Mouse (Mus musculus) granulocyte monocyte progenitor cell, adult 5-6 weeks (primary cell): ENCODE results near the gene Impdh1. TPM values are rescaled to one million over a fixed set of nuclear protein-coding genes. Genes with fewer than 3 reads are reported as not detected.
"Not testable (repeated sequence)": the region's sequence is repeated elsewhere in the genome, so short reads cannot be mapped to it uniquely, and the experiment has no call there.

Experiments used
- ATAC-seq: replicated peaks from 2 replicates; pipeline ENCODE4 v1.8.0; 2016; ENCODE audit warnings: mild to moderate bottlenecking, moderate TSS enrichment, inconsistent platforms; ENCODE audit not compliant: poor library complexity, severe bottlenecking
- total RNA-seq, 2 experiments: library from RNA; stranded (forward) in 1 of 2; stranded (reverse) in 1 of 2; fragments of 200-712, 200-1000 nt in 1 of 2; fragments of >200 nt in 1 of 2; fragmentation: Nextera tagmentation in 1 of 2; gene quantifications; 2 replicates each; pipeline ENCODE4 v1.2.3; 2014 to 2017

Impdh1 gene
- total RNA-seq, 2 experiments from 2014 or later = 109 to 120 TPM

DNA sequence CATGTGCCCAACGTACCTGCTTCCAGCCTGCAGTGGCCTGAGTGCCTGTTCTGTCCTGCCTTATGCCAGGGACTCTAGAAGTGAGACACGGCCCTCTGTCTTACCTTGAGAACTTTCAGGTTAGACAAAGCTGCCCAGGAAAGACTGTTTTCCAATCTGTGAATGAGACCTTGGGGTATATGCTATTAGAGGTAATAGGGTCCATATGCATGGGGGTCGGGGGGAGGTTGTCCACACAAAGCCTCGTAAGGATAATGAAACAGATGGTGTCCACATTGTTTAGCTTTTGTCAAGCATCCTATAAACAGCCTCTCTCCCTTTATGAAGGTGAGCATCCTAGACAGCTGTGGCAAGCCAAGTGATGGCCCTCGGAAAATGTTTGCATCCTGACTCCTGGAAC is 21.0 kb downstream of the Impdh1 start:
- ATAC-seq = no peak

DNA sequence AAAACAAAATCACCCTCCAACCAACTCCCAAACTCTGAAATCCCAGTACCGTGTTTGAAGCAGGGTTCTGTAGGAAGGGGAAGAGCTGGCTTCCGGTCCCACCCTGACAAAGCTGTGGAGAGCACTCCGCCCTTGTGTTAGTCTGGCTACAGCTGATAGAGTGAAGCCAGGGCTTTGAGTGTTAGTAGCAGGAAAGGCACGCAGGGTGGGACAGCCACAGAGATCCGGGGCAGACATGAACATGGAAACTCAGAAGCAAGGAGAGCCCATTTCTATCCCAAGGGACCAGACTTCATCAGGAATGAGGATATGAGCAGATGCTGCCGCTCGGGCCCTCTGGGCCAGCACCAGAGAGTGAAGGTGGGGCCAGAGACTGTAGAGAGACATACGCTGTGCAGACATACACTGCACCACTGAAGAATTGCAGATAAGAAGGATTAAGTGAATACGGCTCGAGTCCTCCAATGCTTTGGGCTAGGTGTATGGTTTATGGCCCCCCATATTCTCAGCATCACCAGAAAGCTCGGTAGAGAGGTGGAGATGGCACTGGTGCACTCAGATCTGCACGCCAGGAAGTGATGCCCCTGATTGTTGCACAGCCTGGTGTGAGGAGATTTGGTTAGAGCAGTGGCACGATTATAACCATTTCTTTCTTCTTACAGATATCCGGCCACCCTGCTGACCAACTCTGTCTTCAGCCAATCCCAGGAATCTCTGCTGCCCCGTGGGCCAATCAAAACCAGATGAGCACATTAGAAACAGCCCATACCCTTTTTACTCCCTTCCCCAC is 22.0 kb downstream of the Impdh1 start:
- no peak for ATAC-seq

DNA sequence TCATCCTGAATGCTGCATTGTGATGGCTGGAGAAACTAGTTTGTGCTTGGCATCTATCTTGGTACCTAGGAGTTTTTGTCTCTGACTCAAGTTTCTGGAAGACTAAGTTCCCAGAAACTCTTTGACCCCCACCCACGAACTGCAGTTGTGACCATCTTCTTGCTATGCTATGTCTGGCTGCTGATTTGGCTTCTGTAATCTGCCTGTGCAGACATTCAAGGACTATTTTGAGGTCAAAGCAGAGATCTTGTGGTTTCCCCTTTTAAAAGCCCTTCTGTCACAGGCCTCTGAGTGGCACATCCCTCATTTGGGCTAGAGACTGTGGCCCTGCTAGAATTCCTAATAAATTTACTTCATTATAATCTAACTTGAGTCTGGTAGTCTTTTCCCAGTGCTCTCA is 28.2 kb downstream of the Impdh1 start:
- no peak for ATAC-seq

DNA sequence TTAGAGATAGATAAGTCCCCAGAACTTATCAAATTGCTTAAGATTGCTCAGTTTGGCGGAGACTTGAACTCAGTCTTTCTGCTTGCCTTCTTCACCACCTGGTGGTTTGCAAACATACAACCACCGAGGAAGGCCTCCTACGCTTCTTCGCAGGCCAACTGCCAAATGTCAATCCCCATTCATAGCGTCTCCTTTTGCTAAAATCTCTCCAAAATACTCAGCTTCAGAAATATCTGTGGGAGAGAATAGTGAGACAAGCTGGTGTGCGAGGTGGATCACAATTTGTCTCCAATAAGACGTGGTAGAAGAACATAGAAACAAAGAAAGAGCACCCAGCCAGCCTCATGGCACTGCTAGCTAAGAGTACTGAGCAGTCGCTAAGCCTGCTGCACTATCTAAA is 36.3 kb downstream of the Impdh1 start:
- ATAC-seq = no peak

DNA sequence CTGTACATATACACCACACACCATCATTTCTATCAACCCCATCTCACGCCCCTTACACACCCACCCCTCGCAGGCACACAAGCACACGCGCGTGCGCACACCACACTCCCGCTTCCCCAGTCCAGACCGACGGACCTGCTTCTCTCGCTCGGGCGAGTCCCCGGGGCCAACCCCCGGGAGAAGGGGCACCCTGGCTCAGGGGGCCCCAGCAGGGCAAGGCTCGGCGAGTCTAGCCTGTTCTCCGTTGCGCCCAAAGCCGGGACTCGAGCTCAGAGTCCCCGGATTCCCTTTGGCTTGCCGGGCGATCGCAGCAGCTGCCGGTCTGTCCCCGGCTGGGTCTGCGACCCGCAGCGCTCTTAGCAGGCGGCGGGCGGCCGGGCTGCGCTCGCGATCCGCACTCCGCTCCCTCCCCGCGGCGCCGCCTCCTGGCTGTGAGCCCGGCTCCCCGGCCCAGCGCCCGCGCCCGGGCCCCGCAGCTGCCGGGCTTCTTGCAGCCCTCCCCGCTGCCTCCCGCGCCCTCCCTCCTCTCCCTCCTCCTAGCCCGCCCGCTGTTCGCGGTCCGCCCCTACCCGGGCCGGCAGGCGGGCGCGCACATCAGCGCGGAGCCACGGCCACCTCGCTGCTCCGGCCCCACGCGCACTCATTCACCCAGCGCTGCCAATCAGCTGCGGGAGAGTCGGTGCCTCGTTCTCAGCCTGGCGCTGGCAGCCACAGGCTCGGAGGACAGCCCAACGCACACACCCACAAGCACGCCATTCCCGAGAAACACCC is 37.1 kb downstream of the Impdh1 start, which contains the start of gene Prrt4:
TSS of gene Prrt4 (minus strand) at position 697 of the 771 bp plus-strand sequence.
- peak; percentile 60 for ATAC-seq

DNA sequence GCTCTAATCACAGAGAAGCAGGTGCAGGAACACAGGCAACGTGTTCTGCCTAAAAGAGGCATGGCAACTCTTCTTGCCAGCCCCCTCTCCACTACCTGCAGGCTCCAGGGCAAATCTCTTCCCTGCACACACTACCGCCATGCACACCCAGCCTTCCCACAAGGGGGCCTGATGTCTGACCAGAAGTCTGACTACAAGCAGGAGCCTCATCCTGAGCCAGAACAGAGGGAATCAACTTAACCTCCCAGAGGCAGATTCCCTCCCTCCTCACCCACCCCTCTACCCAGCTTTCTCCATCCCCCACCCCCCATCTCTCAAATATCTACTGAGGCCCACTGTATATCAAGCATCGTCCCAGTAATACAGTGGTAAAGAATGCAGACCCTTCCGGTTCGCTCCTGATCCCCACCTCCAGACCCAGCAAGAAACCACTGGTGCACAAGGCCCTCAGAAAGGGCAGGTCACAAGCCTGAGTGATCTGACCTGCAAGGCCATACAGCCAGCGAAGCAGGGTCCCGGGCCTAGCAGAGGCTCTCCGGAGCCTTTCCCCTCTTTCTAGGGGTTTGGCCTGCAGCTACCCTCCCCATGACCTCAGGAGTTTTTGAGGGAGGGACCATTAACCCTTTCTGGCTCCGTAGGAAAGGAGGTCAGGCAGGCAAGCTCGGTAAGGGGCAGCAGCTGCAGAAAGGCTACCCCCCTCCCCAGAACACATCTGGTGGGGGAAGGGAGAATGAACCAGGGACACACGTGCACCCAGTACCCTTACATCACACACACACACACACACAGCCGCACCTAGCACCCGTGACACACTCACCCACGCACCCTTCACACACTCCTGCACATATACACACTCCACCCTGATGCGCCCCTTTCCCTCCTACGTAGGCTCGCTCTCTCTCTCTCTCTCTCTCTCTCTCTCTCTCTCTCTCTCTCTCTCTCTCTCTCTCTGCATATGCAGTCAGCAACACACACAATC is 38.0 kb downstream of the Impdh1 start:
- ATAC-seq = no peak

DNA sequence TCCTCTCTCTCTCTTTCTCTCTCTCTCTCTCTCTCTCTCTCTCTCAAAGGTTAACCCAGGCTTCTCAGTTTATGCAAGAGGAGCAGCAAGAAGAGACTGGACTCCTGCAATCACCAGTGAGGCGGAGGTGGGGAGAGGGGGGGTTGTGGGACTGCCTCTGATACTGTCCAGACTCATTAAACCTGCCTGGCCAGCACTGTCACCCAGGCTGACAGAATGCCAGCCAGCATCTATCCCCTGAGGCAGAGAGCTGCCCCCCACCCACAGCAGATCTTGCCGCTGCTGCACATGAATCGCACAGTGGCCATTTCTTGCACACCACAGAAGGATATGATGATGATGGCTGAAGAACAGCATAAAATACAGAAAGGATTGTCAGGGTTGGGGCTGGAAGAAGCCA is 41.1 kb downstream of the Impdh1 start:
- ATAC-seq = no peak

DNA sequence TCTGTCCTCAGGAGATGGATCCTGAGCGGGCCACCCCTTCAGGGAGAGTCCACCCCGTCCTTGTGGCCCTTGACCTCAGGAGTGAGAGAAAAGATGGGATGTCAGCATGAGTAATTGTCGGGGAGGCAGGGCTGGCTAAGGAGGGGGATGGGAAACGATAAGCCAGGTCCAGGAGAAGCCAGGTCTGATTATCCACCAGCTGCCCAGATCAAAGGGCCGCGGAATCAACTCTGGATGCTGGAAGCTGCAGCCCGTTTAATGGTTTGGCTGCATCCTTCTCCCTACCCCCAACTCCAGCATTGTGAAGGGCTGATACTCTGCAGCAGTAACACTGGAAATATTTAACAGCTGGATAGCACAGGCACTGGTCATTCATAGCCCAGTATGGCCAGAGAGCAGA is 41.8 kb downstream of the Impdh1 start:
- ATAC-seq = no peak

DNA sequence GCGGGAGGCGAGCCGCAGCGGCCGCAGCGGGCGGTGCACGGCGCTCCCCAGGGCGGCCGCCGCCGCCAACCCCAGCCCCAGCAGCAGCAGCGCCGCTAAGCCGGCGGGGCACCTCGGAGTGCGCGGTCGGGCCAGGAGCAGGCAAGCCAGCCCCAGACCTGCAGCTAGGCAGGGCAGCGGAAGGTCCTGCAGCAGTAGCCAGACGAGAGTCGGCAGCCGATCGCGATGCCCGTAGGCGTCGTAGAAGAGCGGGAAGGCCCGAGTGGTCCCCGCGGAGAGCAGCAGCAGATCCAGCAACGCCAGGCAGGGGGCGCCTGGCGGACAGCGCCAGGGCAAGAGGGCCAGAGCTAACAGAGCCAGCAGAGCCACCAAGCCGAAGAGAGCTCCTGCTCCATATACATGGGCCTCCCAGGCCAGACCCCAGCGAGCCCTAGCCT is 45.2 kb downstream of the Impdh1 start:
- peak; percentile 67 for ATAC-seq

DNA sequence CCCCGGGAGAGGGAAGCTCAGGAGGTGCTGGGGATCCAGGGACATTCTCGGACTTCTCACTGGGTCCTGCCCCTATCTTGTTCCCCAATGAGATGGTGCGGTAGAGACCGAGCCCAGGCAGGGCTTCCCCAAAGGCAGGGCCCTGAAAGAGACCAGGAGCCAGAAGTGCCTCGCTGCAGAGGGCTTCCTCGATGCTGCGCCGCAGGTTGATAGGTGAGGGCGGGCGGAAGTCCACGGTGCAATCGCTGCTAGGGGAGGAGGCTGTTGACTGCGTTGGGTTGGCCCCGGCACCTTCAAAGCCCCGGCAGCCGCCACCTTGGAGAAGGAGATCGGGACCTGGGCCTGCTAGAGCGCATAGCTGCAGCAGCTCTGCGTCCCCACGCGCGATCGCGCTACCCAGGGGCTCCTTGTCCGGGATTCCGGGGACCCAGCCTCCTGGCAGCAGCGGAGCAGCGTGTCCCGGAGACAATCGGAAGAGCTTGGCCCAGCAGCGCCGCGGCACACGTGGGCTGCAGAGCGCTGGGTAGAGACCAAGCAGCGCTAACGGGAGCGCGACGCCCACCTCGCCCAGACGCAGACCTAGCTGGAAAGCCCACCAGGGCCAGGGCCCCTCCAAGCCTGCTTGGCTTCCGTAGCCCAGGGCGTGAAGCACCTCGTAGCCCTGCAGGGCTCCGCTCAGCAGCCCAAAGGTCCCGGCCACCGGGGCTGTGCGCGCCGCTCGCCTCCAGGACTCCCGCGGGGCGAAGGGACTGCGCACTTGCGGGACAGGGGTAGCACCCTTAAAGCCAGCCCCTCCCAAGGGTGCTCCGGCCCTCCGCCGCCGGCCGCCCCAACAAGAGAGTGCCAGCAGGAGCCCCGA is 45.9 kb downstream of the Impdh1 start:
- ATAC-seq = peak; percentile 42

DNA sequence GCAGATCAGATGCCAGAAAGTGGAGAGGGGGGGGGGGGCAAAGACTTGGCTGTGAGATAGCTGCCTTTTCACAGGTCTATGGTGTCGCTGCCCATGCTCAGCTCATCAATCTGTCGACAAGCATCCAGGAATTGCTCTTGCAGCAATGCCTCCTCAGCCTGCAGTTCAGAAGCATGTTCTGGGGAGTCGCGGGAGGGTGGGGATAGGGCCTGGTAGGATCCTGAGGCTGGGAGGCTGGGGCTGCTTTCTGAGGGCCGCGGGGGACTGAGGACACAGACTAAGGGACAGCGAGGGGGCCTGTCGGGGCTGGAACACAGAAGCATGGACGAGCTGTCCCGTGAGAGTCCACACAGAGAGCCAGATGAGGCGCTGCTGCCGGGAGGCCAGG is 46.5 kb downstream of the Impdh1 start:
- ATAC-seq = no peak

DNA sequence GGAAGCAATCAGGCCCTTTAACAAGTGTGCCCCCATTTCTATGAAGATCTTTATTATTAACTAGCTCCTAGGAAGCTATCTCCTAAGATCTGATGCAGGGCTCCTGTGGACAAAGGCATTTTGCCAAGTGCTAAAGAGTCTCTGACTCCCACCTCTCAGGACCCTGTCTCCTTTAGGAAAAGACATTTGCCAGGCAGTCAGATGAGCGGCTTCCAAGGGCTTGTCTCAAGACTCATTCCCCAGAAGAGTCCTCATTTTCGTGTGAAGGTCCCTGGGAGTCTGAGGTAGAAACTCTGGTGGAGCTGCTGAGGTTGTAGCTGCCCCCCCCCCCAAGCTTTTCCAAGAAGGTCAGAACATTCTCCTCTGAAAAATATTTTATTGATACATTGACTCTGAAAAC is 47.3 kb downstream of the Impdh1 start:
- no peak for ATAC-seq

DNA sequence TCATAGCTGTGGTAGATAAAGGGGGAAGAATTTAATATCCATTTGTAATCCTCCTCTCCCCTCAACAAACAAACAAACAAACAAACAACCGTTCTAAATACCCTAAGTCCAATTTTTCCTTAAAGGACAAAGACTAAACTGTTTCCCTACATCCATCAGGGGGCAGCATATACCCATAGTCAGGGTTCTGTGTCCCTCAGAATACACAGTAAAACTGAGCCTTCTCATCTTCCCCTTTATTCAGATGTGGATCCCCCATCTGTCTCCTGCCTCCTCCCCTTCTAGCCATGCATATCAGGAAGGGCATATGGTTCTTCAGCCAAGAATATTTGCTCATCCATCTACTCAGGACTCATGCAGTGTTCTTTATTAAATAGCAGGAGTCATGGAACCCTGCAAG is 50.0 kb downstream of the Impdh1 start:
- peak; percentile 48 for ATAC-seq

DNA sequence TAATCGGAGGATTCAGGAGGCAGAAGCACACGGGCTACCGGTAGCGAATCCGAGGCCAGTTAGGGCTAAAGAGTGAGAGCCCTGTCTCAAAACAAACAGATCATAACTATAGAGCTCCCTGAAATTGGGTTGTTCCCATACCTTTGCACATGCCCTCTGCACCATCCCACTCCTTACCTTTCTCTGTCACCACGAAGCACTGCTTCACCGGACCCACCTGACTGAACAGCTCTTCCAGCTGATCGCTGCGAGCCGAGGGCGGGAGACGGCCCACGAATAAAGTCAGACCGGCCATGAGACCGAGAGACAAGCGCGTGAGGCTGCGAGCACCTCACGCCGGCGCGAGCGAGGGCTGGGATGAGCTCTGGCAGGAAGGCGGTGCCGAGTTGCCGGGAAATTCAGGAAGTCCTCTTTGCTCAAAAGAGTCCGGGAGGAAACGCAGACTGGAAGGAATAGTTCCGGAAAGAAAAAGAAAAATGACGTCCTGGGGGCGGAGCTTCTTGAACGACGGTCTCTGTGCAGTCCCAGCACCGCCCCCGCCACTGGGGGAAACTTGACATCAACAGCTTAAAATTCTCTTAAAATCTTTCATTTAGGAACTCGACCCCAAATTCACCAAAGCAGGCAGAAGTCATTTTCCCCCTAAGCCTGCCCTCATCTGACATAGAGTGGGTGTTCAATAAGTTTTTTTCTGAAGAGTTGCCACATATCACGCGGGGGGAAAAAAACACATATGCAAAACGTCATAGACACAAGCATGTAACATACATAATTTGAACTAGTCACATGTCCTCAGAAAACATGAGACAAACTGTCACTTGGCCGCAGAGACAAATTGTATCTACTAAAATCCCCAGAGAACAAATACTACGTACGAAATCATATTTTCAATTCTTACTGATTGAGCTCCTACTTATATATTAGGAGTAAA is 51.6 kb downstream of the Impdh1 start, which contains the start of gene Rbm28:
TSS of gene Rbm28 (minus strand) at position 693 of the 931 bp plus-strand sequence.
- peak; percentile 91 for ATAC-seq

DNA sequence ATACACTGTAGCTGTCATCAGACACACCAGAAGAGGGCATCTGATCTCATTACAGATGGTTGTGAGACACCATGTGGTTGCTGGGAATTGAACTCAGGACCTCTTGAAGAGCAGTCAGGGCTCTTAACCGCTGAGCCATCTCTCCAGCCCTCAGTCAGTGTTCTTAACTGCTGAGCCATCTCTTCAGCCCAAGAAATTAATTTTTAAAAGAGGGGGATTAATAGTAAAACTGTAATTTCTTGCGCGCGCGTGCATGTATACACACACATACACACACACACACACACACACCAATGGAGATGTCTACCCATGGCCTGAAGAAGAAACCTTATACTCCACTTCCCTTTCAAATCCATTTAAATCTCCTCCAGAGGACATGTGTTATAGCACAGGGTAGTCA is 54.9 kb downstream of the Impdh1 start:
- ATAC-seq = not testable (repeated sequence)

DNA sequence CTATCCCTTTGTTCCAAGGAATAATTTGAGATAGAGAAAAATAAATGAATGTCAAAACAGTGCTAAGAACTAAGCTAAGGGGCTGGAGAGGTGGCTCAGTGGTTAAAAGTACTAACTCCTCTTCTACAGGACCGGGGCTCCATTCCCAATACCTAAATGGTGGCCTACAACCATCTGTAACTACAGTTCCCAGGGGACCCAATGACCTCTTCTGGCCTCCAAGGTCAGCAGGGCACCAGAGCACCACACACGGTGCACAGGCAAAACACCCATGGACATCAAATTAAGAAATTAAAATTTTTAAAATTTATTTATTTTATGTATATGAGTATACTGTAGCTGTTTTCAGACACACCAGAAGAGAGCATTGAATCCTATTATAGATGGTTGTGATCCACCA is 55.4 kb downstream of the Impdh1 start:
- no peak for ATAC-seq

DNA sequence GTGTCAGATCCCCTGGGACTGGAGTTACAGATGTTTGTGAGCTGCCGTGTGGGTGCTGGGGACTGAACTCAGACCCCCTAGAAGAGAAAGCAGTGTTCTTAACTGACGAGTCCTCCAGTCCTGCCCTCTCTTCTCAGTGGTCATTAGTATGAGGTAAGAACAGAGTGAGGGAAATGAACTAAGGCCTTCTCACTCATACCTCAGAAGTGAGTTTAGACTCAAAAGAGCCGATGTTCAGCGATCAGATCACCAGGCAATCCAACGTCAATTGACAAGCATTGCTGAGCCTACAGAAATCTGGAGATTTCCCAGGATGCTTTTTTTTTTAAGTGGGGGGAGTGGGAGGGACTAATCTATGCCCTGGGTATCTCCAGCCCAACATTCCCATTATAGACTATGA is 59.8 kb downstream of the Impdh1 start:
- ATAC-seq = no peak
